Mouse (Mus musculus) liver, embryonic 11.5 days (tissue): ENCODE measurements around the gene Rab3a. TPM values are rescaled to one million over a fixed set of nuclear protein-coding genes. Genes with fewer than 3 reads are reported as not detected.

Experiments used
- microRNA-seq: library from miRNA; unstranded; fragments of <30 nt; microRNA quantifications from one replicate; pipeline ENCODE4, GENCODE M21; 2017; ENCODE audit warnings: borderline number of aligned reads
- polyA plus RNA-seq: library from polyadenylated mRNA; unstranded; fragments of >200 nt; fragmentation: Nextera tagmentation; extraction: Ambion mirVana; gene quantifications from 2 replicates; pipeline ENCODE4 v1.2.1, GENCODE M21; 2014

Rab3a gene
- polyA plus RNA-seq, 1 experiment from 2014 or later: 6.3 TPM

Small RNAs within 50 kb of the gene (microRNA-seq; reads per million reads assigned to microRNA genes)
- 1.8 reads per million for gene Mir7240

Other genes with a start within 250 kb of the Rab3a start
- 113 and 120 TPM in 2 replicates for gene Rex1bd, start 247.9 kb upstream of the Rab3a start, polyA plus RNA-seq
- 1,024 and 1,077 TPM in 2 replicates for gene Uba52, start 243.9 kb upstream of the Rab3a start, polyA plus RNA-seq
- 261 and 285 TPM in 2 replicates for gene Fkbp8, start 227.0 kb upstream of the Rab3a start, polyA plus RNA-seq
- gene Kxd1, start 226.7 kb upstream of the Rab3a start, polyA plus RNA-seq: 68.8 and 75.2 TPM in 2 replicates
- 20.3 and 20.7 TPM in 2 replicates for gene Ell, start 215.2 kb upstream of the Rab3a start, polyA plus RNA-seq
- gene Isyna1, start 160.3 kb upstream of the Rab3a start, polyA plus RNA-seq: 177 and 188 TPM in 2 replicates
- 144 and 173 TPM in 2 replicates for gene Ssbp4, start 145.8 kb upstream of the Rab3a start, polyA plus RNA-seq
- 4.5 and 5.3 TPM in 2 replicates for gene Lrrc25, start 138.5 kb upstream of the Rab3a start, polyA plus RNA-seq
- gene Gdf15, start 122.2 kb upstream of the Rab3a start, polyA plus RNA-seq: 4.2 and 4.9 TPM in 2 replicates
- gene Pgpep1, start 94.3 kb upstream of the Rab3a start, polyA plus RNA-seq: 33.7 and 34.6 TPM in 2 replicates
- gene Lsm4, start 81.4 kb upstream of the Rab3a start, polyA plus RNA-seq: 342 and 357 TPM in 2 replicates
- gene Jund, start 55.7 kb upstream of the Rab3a start, polyA plus RNA-seq: 43.0 and 47.2 TPM in 2 replicates
- gene Iqcn, start 51.2 kb upstream of the Rab3a start, polyA plus RNA-seq: not detected in 2 replicates
- gene Gm3336, start 36.1 kb upstream of the Rab3a start, polyA plus RNA-seq: 0.15 TPM in 1 of 2 replicates, not detected in the other
- gene Pde4c, start 31.0 kb upstream of the Rab3a start, polyA plus RNA-seq: 0.83 and 1.3 TPM in 2 replicates
- 67.7 and 76.4 TPM in 2 replicates for gene Mpv17l2, start 6.3 kb downstream of the Rab3a start, polyA plus RNA-seq
- 41.5 and 44.6 TPM in 2 replicates for gene Pik3r2, start 22.0 kb downstream of the Rab3a start, polyA plus RNA-seq
- gene Mast3, start 50.4 kb downstream of the Rab3a start, polyA plus RNA-seq: 18.2 and 19.3 TPM in 2 replicates
- 0.10 and 0.25 TPM in 2 replicates for gene Il12rb1, start 53.8 kb downstream of the Rab3a start, polyA plus RNA-seq
- 13.4 and 14.5 TPM in 2 replicates for gene Arrdc2, start 85.0 kb downstream of the Rab3a start, polyA plus RNA-seq
- 0.47 and 0.73 TPM in 2 replicates for gene Kcnn1, start 108.6 kb downstream of the Rab3a start, polyA plus RNA-seq
- 110 and 112 TPM in 2 replicates for gene Ccdc124, start 119.3 kb downstream of the Rab3a start, polyA plus RNA-seq
- 0.18 and 0.34 TPM in 2 replicates for gene Slc5a5, start 138.1 kb downstream of the Rab3a start, polyA plus RNA-seq
- 3,876 and 4,144 TPM in 2 replicates for gene Rpl18a, start 142.7 kb downstream of the Rab3a start, polyA plus RNA-seq
- 48.7 and 49.0 TPM in 2 replicates for gene Map1s, start 151.3 kb downstream of the Rab3a start, polyA plus RNA-seq